28 mouse cellular contexts compared by ENCODE assay signal in the genomic region with DNA sequence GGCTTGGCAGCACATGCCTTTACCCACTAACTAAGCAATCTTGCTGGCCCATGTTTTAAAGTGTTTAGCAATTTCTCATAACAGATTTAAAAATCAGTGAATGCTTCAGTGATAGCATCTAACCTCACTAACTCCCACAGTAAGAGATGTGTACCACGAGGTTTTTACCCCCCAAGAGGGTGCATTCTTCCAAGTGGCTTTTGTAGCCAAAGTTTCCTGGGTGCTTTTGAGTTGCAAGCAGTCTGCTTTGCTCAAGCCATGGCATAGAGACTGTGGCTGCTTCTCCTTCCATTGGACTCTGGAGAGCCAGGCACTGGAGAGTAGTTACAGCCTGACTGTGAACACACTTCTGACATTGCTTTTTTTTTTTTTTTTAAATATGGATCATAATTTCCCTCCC. TPM values are rescaled to one million over a fixed set of nuclear protein-coding genes. Genes with fewer than 3 reads are reported as not detected.
"Had no signal": no experiment of that assay in that cellular context is flagged by ENCODE, and none has a peak within 500 bp of the region (broad histone marks: within the 10 kb centered on the region; RNA-seq: fewer than 3 reads in every experiment).

No protein-coding gene starts in this region.

- DNase-seq: heart, postnatal 10 days; heart, postnatal 14 days; heart, postnatal 36 days; heart, postnatal 4 days; kidney, adult 11 months; kidney, adult 18-20 months; kidney, adult 2 months; kidney, adult 8-10 months; kidney, adult 9 months; kidney, postnatal 10 days; kidney, postnatal 14 days; kidney, postnatal 36 days; kidney, postnatal 4 days; layer of hippocampus, adult 9-11 months; layer of hippocampus, postnatal 36 days had no signal

- H3K27me3 ChIP-seq: heart, embryonic 12.5 days; heart, embryonic 13.5 days; heart, embryonic 15.5 days; hindbrain, embryonic 12.5 days; hindbrain, embryonic 13.5 days; hindbrain, embryonic 15.5 days; intestine, embryonic 15.5 days; kidney, embryonic 15.5 days had no signal

- ATAC-seq: hindbrain, embryonic 16.5 days; hindbrain, postnatal 0 days; inflammation-experienced regulatory T-cells, adult 6 months; intestine, embryonic 15.5 days; intestine, embryonic 16.5 days; intestine, postnatal 0 days had no signal

RNA-seq across cellular contexts. Expression of a gene that starts 29.3 kb away (rescaled TPM):
- polyA plus RNA-seq: inflammation-experienced regulatory T-cells, adult 6 months had no signal
